Mouse (Mus musculus): Measurements from ENCODE around the gene Slc9a3r1. TPM values are rescaled to one million over a fixed set of nuclear protein-coding genes. Genes with fewer than 3 reads are reported as not detected.
A peak's percentile ranks its signal among the peaks of the same experiment; 100 is the strongest.

Slc9a3r1 gene
- 123 and 223 TPM in 2 replicates for polyA plus RNA-seq (2012; ENCODE audit: insufficient read depth, low replicate concordance)

DNA sequence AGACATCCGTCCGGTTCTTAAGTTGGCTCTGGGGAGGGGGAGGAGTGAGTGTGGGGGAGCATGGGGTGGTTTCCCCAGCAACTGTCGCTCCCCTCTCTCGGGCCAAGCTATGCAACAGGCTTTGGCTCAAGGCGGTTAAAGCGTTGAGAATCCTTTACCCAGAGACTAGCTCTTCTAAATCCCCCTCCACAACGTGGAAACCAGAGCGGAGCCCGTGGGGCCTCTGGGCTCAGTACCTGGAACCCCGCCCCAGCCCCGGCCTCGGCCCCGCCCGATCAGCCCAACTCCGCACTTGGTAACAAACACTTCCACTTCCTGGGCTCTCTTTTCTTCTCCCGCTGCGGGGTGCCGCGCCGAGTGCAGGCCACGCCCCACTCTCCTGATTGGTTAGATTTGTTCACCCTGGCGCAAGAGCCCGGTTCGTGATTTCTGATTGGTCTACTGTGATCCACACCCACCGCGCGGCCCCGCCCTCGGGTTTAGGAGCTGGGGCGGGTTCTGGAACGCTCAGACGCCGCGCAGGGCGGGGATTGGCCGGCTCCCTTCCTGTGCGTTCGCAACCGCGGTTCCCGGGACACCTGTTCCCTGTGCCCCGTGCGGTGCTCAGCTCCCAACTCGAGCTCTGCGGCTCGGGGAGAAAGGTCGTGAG, at the start of gene Slc9a3r1:
Slc9a3r1 (plus strand) TSS at position 510 of the 649 bp plus-strand sequence.
- Histone ChIP-seq H3K4me3 (replicated peaks) (peak within 1 kb of the TSS; percentile 99), H3K4me1 (peaks cover 85% of the 10 kb centered on the region), H3K27me3 (replicated peaks) (no peaks in the 10 kb centered on the region), H3K9me3 (no peaks in the 10 kb centered on the region), H3K36me3 (replicated peaks; ENCODE audit: low read length) (peaks cover 58% of the 10 kb centered on the region)
- TF ChIP-seq FLI1 (IDR thresholded peaks at IDR 0.05; ENCODE audit: low read length): no peak
- no peak for TF ChIP-seq GATA1 (IDR thresholded peaks at IDR 0.05; ENCODE audit: borderline replicate concordance, low read length)

GRCm38 (mm10) chr11:115119409-115119808, 43.7 kb upstream of the Slc9a3r1 start:
- TF ChIP-seq FLI1 (IDR thresholded peaks at IDR 0.05; ENCODE audit: low read length) (no peak), GATA1 (IDR thresholded peaks at IDR 0.05; ENCODE audit: borderline replicate concordance, low read length) (no peak)
- H3K36me3 ChIP-seq (replicated peaks; ENCODE audit: low read length): peaks cover 6% of the 10 kb centered on the region
- peaks cover 36% of the 10 kb centered on the region for H3K27me3 ChIP-seq (replicated peaks)
- peaks cover 30% of the 10 kb centered on the region for H3K4me1 ChIP-seq
- peak overlapping the region; percentile 68 for H3K4me3 ChIP-seq (replicated peaks)
- peaks cover 7% of the 10 kb centered on the region for H3K9me3 ChIP-seq

DNA sequence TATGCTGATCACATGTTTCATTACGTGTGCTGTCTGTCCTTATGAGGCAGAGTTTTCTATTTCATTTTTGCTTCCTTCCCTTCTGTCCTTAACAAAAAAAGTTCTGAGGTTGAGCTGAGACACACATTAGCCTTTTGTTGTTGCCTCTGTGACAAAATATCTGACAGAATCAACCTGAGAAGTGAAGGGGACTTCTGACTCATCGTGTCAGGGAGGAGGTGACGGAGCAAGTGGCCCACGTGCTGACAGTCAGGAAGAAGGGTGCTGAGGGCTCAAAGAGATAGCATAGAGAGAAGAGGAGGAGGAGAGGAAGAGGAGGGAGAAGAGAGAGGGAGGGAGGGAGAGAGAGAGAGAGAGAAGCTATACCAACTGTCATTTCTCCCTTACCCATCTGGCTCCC, 34.7 kb upstream of the Slc9a3r1 start:
- TF ChIP-seq FLI1 (IDR thresholded peaks at IDR 0.05; ENCODE audit: low read length) (no peak), GATA1 (IDR thresholded peaks at IDR 0.05; ENCODE audit: borderline replicate concordance, low read length) (no peak)
- peaks cover 13% of the 10 kb centered on the region for H3K4me1 ChIP-seq
- peaks cover 22% of the 10 kb centered on the region for H3K27me3 ChIP-seq (replicated peaks)
- H3K4me3 ChIP-seq (replicated peaks): no peak overlapping the region
- H3K36me3 ChIP-seq (replicated peaks; ENCODE audit: low read length): no peaks in the 10 kb centered on the region
- peaks cover 15% of the 10 kb centered on the region for H3K9me3 ChIP-seq

GRCm38 (mm10) chr11:115129508-115130126, 33.5 kb upstream of the Slc9a3r1 start:
- H3K27me3 ChIP-seq (replicated peaks): peaks cover 24% of the 10 kb centered on the region
- TF ChIP-seq FLI1 (IDR thresholded peaks at IDR 0.05; ENCODE audit: low read length) (no peak), GATA1 (IDR thresholded peaks at IDR 0.05; ENCODE audit: borderline replicate concordance, low read length) (no peak)
- H3K9me3 ChIP-seq: peaks cover 10% of the 10 kb centered on the region
- no peaks in the 10 kb centered on the region for H3K36me3 ChIP-seq (replicated peaks; ENCODE audit: low read length)
- no peak overlapping the region for H3K4me3 ChIP-seq (replicated peaks)
- peaks cover 24% of the 10 kb centered on the region for H3K4me1 ChIP-seq

DNA sequence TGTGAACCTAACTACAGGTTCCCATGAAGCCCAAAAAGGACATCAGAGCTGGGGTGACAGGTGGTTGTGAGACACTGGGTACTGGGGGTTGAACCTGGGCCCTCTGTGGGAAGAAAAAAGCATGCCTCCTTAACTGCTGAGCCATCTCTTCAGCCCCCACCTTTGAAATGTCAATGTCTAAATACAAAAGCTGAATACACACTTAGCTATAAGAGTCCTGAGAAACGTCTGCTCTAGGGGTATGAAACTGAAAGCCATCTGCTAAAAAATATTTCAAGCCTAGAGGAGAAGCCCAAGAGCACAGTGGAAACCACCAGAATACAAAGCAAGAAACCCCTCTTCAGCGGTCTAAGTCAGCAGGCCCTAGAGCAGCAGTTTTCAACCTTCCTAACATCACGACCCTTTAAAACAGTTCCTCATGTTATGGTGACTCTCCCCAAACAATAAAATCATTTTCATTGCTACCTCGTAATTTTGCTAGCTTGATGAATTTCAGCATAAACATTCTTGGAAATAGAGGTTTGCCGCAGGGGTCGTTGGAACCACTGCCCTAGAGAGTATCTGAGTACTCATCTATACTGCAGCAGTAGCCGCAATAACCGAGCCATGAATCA, 31.3 kb upstream of the Slc9a3r1 start:
- Histone ChIP-seq H3K4me1 (peaks cover 32% of the 10 kb centered on the region), H3K27me3 (replicated peaks) (peaks cover 18% of the 10 kb centered on the region), H3K36me3 (replicated peaks; ENCODE audit: low read length) (no peaks in the 10 kb centered on the region), H3K4me3 (replicated peaks) (no peak overlapping the region), H3K9me3 (peaks cover 4% of the 10 kb centered on the region)
- no peak for TF ChIP-seq FLI1 (IDR thresholded peaks at IDR 0.05; ENCODE audit: low read length)

GRCm38 (mm10) chr11:115133800-115134199, 29.3 kb upstream of the Slc9a3r1 start, which contains the start of gene Cd300lf:
TSS of gene Cd300lf (minus strand) at chr11:115133992.
- Histone ChIP-seq H3K9me3 (peaks cover 4% of the 10 kb centered on the region), H3K4me1 (peaks cover 28% of the 10 kb centered on the region), H3K27me3 (replicated peaks) (peaks cover 18% of the 10 kb centered on the region), H3K4me3 (replicated peaks) (peak within 1 kb of the TSS; percentile 86), H3K36me3 (replicated peaks; ENCODE audit: low read length) (no peaks in the 10 kb centered on the region)
- TF ChIP-seq FLI1 (IDR thresholded peaks at IDR 0.05; ENCODE audit: low read length) (no peak), GATA1 (IDR thresholded peaks at IDR 0.05; ENCODE audit: borderline replicate concordance, low read length) (no peak)

- no peak for TF ChIP-seq FLI1 (IDR thresholded peaks at IDR 0.05; ENCODE audit: low read length)
- H3K4me1 ChIP-seq: peaks cover 27% of the 10 kb centered on the region
Measured at GRCm38 (mm10) chr11:115138597-115139262, 24.4 kb upstream of the Slc9a3r1 start.

DNA sequence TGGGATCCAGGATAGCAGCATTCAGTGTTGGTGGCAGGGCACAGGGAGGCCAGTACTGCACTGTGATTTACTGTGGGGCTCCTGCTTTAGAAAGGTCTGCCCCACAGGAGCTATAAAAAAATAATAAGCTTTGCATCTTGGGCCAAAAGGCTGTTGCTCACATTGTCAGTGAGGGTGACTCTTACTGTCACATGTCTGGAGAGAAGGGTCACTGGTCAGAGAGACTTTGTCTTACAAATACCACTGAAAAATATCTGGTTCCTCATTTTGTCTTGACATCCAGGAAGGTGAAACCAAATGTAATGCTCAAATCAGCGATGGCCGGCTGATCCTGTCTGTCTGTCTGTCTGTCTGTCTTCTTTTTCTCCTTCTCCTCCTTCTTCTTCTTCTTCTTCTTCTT, 21.2 kb upstream of the Slc9a3r1 start:
- H3K36me3 ChIP-seq (replicated peaks; ENCODE audit: low read length): no peaks in the 10 kb centered on the region
- peaks cover 34% of the 10 kb centered on the region for H3K27me3 ChIP-seq (replicated peaks)
- peaks cover 10% of the 10 kb centered on the region for H3K4me1 ChIP-seq
- no peaks in the 10 kb centered on the region for H3K9me3 ChIP-seq
- TF ChIP-seq GATA1 (IDR thresholded peaks at IDR 0.05; ENCODE audit: borderline replicate concordance, low read length): no peak
- TF ChIP-seq FLI1 (IDR thresholded peaks at IDR 0.05; ENCODE audit: low read length): no peak
- no peak overlapping the region for H3K4me3 ChIP-seq (replicated peaks)

More at GRCm38 (mm10) chr11:115138597-115139262, 24.4 kb upstream of the Slc9a3r1 start:
- no peaks in the 10 kb centered on the region for H3K36me3 ChIP-seq (replicated peaks; ENCODE audit: low read length)
- H3K9me3 ChIP-seq: no peaks in the 10 kb centered on the region
- no peak overlapping the region for H3K4me3 ChIP-seq (replicated peaks)
- peaks cover 18% of the 10 kb centered on the region for H3K27me3 ChIP-seq (replicated peaks)

- Histone ChIP-seq H3K4me1 (peaks cover 13% of the 10 kb centered on the region; the same call in 1 of the 2 replicates), H3K9me3 (peaks cover 10% of the 10 kb centered on the region), H3K27me3 (replicated peaks) (peaks cover 59% of the 10 kb centered on the region), H3K4me3 (replicated peaks) (no peak overlapping the region), H3K36me3 (replicated peaks; ENCODE audit: low read length) (no peaks in the 10 kb centered on the region)
- TF ChIP-seq FLI1 (IDR thresholded peaks at IDR 0.05; ENCODE audit: low read length) (no peak), GATA1 (IDR thresholded peaks at IDR 0.05; ENCODE audit: borderline replicate concordance, low read length) (no peak)
Measured at GRCm38 (mm10) chr11:115147813-115148212, 15.3 kb upstream of the Slc9a3r1 start.
